Mouse (Mus musculus): ENCODE results near the gene Larp1b. TPM values are rescaled to one million over a fixed set of nuclear protein-coding genes. Genes with fewer than 3 reads are reported as not detected.

Gene Larp1b
- total RNA-seq, 2 experiments from 2014 or later, result 141 to 173 TPM

GRCm38 (mm10) chr3:41080724-41081123, 131.1 kb downstream of the Larp1b start:
- ATAC-seq (replicated peaks; ENCODE audit: low FRiP score, poor library complexity, severe bottlenecking), result no peak

GRCm38 (mm10) chr3:41081474-41082301, 132.1 kb downstream of the Larp1b start:
- peak; percentile 70 for ATAC-seq (replicated peaks; ENCODE audit: low FRiP score, poor library complexity, severe bottlenecking)

- no peak for ATAC-seq (replicated peaks; ENCODE audit: low FRiP score, poor library complexity, severe bottlenecking)
Measured at GRCm38 (mm10) chr3:41082520-41082884, 132.9 kb downstream of the Larp1b start.

DNA sequence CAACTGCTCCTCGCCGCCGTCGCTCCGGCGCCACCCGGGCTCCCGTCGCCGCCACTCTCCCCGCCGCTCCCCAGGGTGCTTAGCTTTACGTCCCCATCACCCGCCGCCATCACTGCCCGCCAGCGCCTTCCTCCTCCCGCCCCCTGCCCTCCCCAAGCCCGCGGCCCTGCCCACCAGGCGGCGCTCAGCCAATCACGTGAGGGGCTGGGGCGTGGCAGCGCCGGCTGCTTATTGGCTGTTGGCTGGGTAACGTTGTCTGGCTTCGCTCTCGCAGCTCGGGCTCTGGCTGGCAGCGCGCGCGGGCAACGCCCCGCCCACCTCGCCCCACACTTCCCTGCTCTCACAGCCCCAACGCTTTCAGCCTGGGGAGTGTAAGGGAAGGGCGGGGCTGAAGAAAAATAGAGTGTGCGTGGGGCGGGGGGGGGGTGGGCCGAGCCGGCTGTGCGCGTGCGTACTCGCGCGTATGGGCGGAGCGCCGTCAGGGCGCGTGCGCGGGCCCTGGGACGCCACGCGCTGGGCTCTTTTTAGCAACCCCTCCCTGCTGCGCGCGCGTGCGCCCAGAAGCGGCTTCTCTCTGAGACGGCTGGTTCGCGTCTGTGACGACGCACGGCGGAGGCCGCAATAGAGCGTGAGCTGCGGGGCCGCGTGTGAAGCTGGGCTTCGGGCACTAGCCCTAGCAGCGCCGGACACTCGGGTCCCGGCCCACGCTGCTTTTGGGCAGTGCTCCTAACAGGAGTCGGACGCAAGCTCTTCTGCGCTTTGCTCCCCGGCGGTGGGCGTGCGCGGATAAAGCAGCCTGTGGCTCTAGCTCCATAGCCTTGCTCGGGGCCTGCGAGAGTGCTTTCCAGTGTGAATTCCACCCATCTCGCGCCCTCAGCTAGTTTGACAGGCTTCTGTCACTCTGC, 133.5 kb downstream of the Larp1b start, which contains the start of gene Pgrmc2:
Gene Pgrmc2, minus strand, starts transcription at position 162 of the 905 bp plus-strand sequence.
- peak; percentile 91 for ATAC-seq (replicated peaks; ENCODE audit: low FRiP score, poor library complexity, severe bottlenecking)

GRCm38 (mm10) chr3:41083790-41084112, 134.1 kb downstream of the Larp1b start:
- ATAC-seq (replicated peaks; ENCODE audit: low FRiP score, poor library complexity, severe bottlenecking), result peak; percentile 11

- ATAC-seq (replicated peaks; ENCODE audit: low FRiP score, poor library complexity, severe bottlenecking), result no peak
Measured at GRCm38 (mm10) chr3:41084421-41084820, 134.8 kb downstream of the Larp1b start.

- no peak for ATAC-seq (replicated peaks; ENCODE audit: low FRiP score, poor library complexity, severe bottlenecking)
Measured at GRCm38 (mm10) chr3:41087071-41087470, 137.4 kb downstream of the Larp1b start.

Other genes with a start within 250 kb of the Larp1b start
- not detected in 2 replicates for gene Slc25a31, start 241.0 kb upstream of the Larp1b start, total RNA-seq (2015; ENCODE audit: low replicate concordance)
- gene Slc25a31, start 241.0 kb upstream of the Larp1b start, total RNA-seq (2017; ENCODE audit: low replicate concordance), result not detected in 2 replicates
- gene Hspa4l, start 205.3 kb upstream of the Larp1b start, total RNA-seq (2015; ENCODE audit: low replicate concordance), result 84.3 and 85.8 TPM in 2 replicates
- gene Hspa4l, start 205.3 kb upstream of the Larp1b start, total RNA-seq (2017; ENCODE audit: low replicate concordance), result 58.1 and 152 TPM in 2 replicates
- 142 and 182 TPM in 2 replicates for gene Plk4, start 149.8 kb upstream of the Larp1b start, total RNA-seq (2015; ENCODE audit: low replicate concordance)
- 197 and 209 TPM in 2 replicates for gene Plk4, start 149.8 kb upstream of the Larp1b start, total RNA-seq (2017; ENCODE audit: low replicate concordance)
- gene Mfsd8, start 102.9 kb upstream of the Larp1b start, total RNA-seq (2015; ENCODE audit: low replicate concordance), result 9.0 and 15.5 TPM in 2 replicates
- 6.9 and 9.7 TPM in 2 replicates for gene Mfsd8, start 102.9 kb upstream of the Larp1b start, total RNA-seq (2017; ENCODE audit: low replicate concordance)
- gene Abhd18, start 102.9 kb upstream of the Larp1b start, total RNA-seq (2015; ENCODE audit: low replicate concordance), result 0.36 and 7.1 TPM in 2 replicates
- 7.3 and 7.6 TPM in 2 replicates for gene Abhd18, start 102.9 kb upstream of the Larp1b start, total RNA-seq (2017; ENCODE audit: low replicate concordance)
- not detected in 2 replicates for gene 1700034I23Rik, start 47.3 kb upstream of the Larp1b start, total RNA-seq (2015; ENCODE audit: low replicate concordance)
- not detected in 2 replicates for gene 1700034I23Rik, start 47.3 kb upstream of the Larp1b start, total RNA-seq (2017; ENCODE audit: low replicate concordance)
- 42.8 and 54.4 TPM in 2 replicates for gene Pgrmc2, start 133.2 kb downstream of the Larp1b start, total RNA-seq (2015; ENCODE audit: low replicate concordance)
- 32.1 and 42.9 TPM in 2 replicates for gene Pgrmc2, start 133.2 kb downstream of the Larp1b start, total RNA-seq (2017; ENCODE audit: low replicate concordance)

Measured in erythroid progenitor cell, adult 5-6 weeks (primary cell).